Mouse (Mus musculus) CH12.LX (cell line): ENCODE measurements around the gene Magi2. TPM values are rescaled to one million over a fixed set of nuclear protein-coding genes. Genes with fewer than 3 reads are reported as not detected.

ENCODE experiments used
- DNase-seq: peaks from one replicate; pipeline ENCODE4 v3.0.0-alpha.2; 2013; ENCODE audit errors: extremely low read depth
- H3K27ac ChIP-seq: 2 replicates; pipeline ENCODE4 v1.5.1; 2012; ENCODE audit warnings: low read depth, mild to moderate bottlenecking, control low read depth, moderate library complexity; ENCODE audit not compliant: insufficient read depth
- H3K27me3 ChIP-seq: replicated peaks from 2 replicates; pipeline ENCODE3; 2012; ENCODE audit warnings: inconsistent platforms
- H3K36me3 ChIP-seq, 2 experiments: replicated peaks in 1 of 2; 2 replicates each; pipeline versions ENCODE3 to v1.6.1; 2012; ENCODE audit warnings: inconsistent platforms in 1 of 2, low read length in 1 of 2, mild to moderate bottlenecking in 1 of 2, mixed read lengths in 1 of 2, moderate library complexity in 1 of 2; ENCODE audit not compliant: control insufficient read depth in 1 of 2, insufficient read depth in 1 of 2
- H3K4me1 ChIP-seq, 2 experiments: 2 replicates each; pipeline ENCODE4 v1.6.1; 2012; ENCODE audit warnings: inconsistent platforms in 1 of 2, moderate library complexity in 1 of 2; ENCODE audit not compliant: insufficient read depth in 2 of 2, control insufficient read depth in 1 of 2
- H3K4me2 ChIP-seq: 2 replicates; pipeline ENCODE4 v1.6.1; 2012; ENCODE audit warnings: low read depth, mild to moderate bottlenecking, control low read depth; ENCODE audit not compliant: poor library complexity, insufficient read depth, severe bottlenecking
- H3K4me3 ChIP-seq, 3 experiments: fragments of 150-350 bp in 1 of 3; sonication (generic) in 1 of 3; replicated peaks in 1 of 3; 2 replicates each; pipeline versions ENCODE3 to v1.5.1; 2011 to 2012; ENCODE audit warnings: low read depth in 2 of 3, low read length in 2 of 3, mild to moderate bottlenecking in 2 of 3, moderate library complexity in 2 of 3, control low read depth in 1 of 3, improper control_type of control experiment in 1 of 3, inconsistent platforms in 1 of 3, mixed read lengths in 1 of 3; ENCODE audit not compliant: poor library complexity in 1 of 3
- H3K79me2 ChIP-seq: replicated peaks from 2 replicates; pipeline ENCODE4 v1.6.1; 2012; ENCODE audit warnings: mild to moderate bottlenecking, moderate library complexity; ENCODE audit not compliant: control insufficient read depth, poor library complexity, insufficient read depth, severe bottlenecking; ENCODE audit errors: extremely low read depth
- H3K9ac ChIP-seq: 2 replicates; pipeline ENCODE4 v1.6.1; 2012; ENCODE audit warnings: low read depth, mild to moderate bottlenecking, control low read depth, moderate library complexity; ENCODE audit not compliant: insufficient read depth
- H3K9me3 ChIP-seq: replicated peaks from 2 replicates; pipeline ENCODE3; 2012; ENCODE audit warnings: low read length, inconsistent platforms, mixed read lengths
- BHLHE40 ChIP-seq: IDR thresholded peaks from 2 replicates; pipeline ENCODE4 v1.6.1; 2011; ENCODE audit warnings: mild to moderate bottlenecking, low read depth, low read length, improper control_type of control experiment
- CHD2 ChIP-seq: IDR thresholded peaks from 2 replicates; pipeline ENCODE4 v1.6.1; 2011; ENCODE audit warnings: low read length, improper control_type of control experiment
- CTCF ChIP-seq, 2 experiments: IDR thresholded peaks in 1 of 2; conservative IDR thresholded peaks in 1 of 2; 2 replicates each; pipeline ENCODE4 v1.5.1; 2011 to 2012; ENCODE audit warnings: low read depth in 2 of 2, low read length in 2 of 2, improper control_type of control experiment in 1 of 2, inconsistent platforms in 1 of 2, mild to moderate bottlenecking in 1 of 2, moderate library complexity in 1 of 2
- E2F4 ChIP-seq: IDR thresholded peaks from 2 replicates; pipeline ENCODE4 v1.6.1; 2011; ENCODE audit warnings: low read depth, low read length, improper control_type of control experiment; ENCODE audit not compliant: insufficient replicate concordance
- ELF1 ChIP-seq: IDR thresholded peaks from 2 replicates; pipeline ENCODE4 v1.6.1; 2014; ENCODE audit warnings: low read depth, mild to moderate bottlenecking, inconsistent platforms, low read length, improper control_type of control experiment
- ETS1 ChIP-seq: conservative IDR thresholded peaks from 2 replicates; pipeline ENCODE4 v1.6.1; 2012; ENCODE audit warnings: low read depth, mild to moderate bottlenecking, inconsistent platforms, low read length, improper control_type of control experiment, moderate library complexity
- GABPA ChIP-seq: IDR thresholded peaks from 2 replicates; pipeline ENCODE4 v1.6.1; 2012; ENCODE audit warnings: low read depth, low read length, improper control_type of control experiment, inconsistent platforms; ENCODE audit not compliant: insufficient replicate concordance
- HCFC1 ChIP-seq: IDR thresholded peaks from 2 replicates; pipeline ENCODE4 v1.6.1; 2012; ENCODE audit warnings: low read depth, mild to moderate bottlenecking, inconsistent platforms, low read length, improper control_type of control experiment
- JUND ChIP-seq: conservative IDR thresholded peaks from 2 replicates; pipeline ENCODE4 v1.6.1; 2011; ENCODE audit warnings: low read depth, low read length, improper control_type of control experiment
- KAT2A ChIP-seq: IDR thresholded peaks from 2 replicates; pipeline ENCODE4 v1.6.1; 2012; ENCODE audit warnings: low read length, improper control_type of control experiment, inconsistent platforms; ENCODE audit not compliant: insufficient replicate concordance
- MAFK ChIP-seq: IDR thresholded peaks from 2 replicates; pipeline ENCODE4 v1.6.1; 2011; ENCODE audit warnings: low read length, improper control_type of control experiment; ENCODE audit not compliant: insufficient replicate concordance
- MAX ChIP-seq: IDR thresholded peaks from 2 replicates; pipeline ENCODE4 v1.6.1; 2011; ENCODE audit warnings: low read length, improper control_type of control experiment
- MEF2A ChIP-seq: IDR thresholded peaks from 2 replicates; pipeline ENCODE4 v1.6.1; 2014; ENCODE audit warnings: low read depth, mild to moderate bottlenecking, inconsistent platforms, low read length, improper control_type of control experiment, borderline replicate concordance
- MXI1 ChIP-seq: IDR thresholded peaks from 2 replicates; pipeline ENCODE4 v1.6.1; 2011; ENCODE audit warnings: mild to moderate bottlenecking, low read depth, low read length, improper control_type of control experiment
- MYC ChIP-seq: IDR thresholded peaks from 2 replicates; pipeline ENCODE4 v1.6.1; 2011; ENCODE audit warnings: low read depth, mild to moderate bottlenecking, improper control_type of control experiment, low read length
- NELFE ChIP-seq: IDR thresholded peaks from 2 replicates; pipeline ENCODE4 v1.6.1; 2011; ENCODE audit warnings: low read depth, low read length, improper control_type of control experiment
- POLR2A ChIP-seq: IDR thresholded peaks from 2 replicates; pipeline ENCODE4 v1.6.1; 2011; ENCODE audit warnings: low read depth, mild to moderate bottlenecking, improper control_type of control experiment, low read length
- POLR2AphosphoS2 ChIP-seq: IDR thresholded peaks from 2 replicates; pipeline ENCODE4 v1.6.1; 2011; ENCODE audit warnings: low read depth, low read length, improper control_type of control experiment
- RAD21 ChIP-seq: IDR thresholded peaks from 2 replicates; pipeline ENCODE4 v1.6.1; 2011; ENCODE audit warnings: low read depth, mild to moderate bottlenecking, low read length, improper control_type of control experiment, moderate library complexity
- SIN3A ChIP-seq: IDR thresholded peaks from 2 replicates; pipeline ENCODE4 v1.6.1; 2012; ENCODE audit warnings: low read length, improper control_type of control experiment, inconsistent platforms
- SMC3 ChIP-seq: IDR thresholded peaks from 2 replicates; pipeline ENCODE4 v1.6.1; 2011; ENCODE audit warnings: low read depth, low read length, improper control_type of control experiment
- TBP ChIP-seq: conservative IDR thresholded peaks from 2 replicates; pipeline ENCODE4 v1.6.1; 2011; ENCODE audit warnings: low read depth, low read length, improper control_type of control experiment
- TCF12 ChIP-seq: IDR thresholded peaks from 2 replicates; pipeline ENCODE4 v1.6.1; 2014; ENCODE audit warnings: low read depth, mild to moderate bottlenecking, inconsistent platforms, low read length, improper control_type of control experiment
- ZKSCAN1 ChIP-seq: IDR thresholded peaks from 2 replicates; pipeline ENCODE4 v1.6.1; 2012; ENCODE audit warnings: low read depth, inconsistent platforms, low read length, improper control_type of control experiment, borderline replicate concordance
- ZMIZ1 ChIP-seq: IDR thresholded peaks from 2 replicates; pipeline ENCODE4 v1.6.1; 2012; ENCODE audit warnings: low read depth, mild to moderate bottlenecking, inconsistent platforms, low read length, improper control_type of control experiment
- dilution Hi-C: fragments of 300-500 bp; cut with MboI; formaldehyde crosslinking; loops from 2 replicates; pipeline ENCODE4 v1.14.3; 2020; ENCODE audit warnings: low sequenced_read_pairs; ENCODE audit not compliant: extremely low pct_unique_long_range_greater_than_20kb, extremely low pct_ligation_motif_present
- in situ Hi-C: fragments of 300-500 bp; cut with MboI; formaldehyde crosslinking; loops from 3 replicates; pipeline ENCODE4 v1.14.3; 2019; ENCODE audit warnings: low sequenced_read_pairs, low pct_ligation_motif_present, low pct_unique_long_range_greater_than_20kb, mixed read lengths
- polyA plus RNA-seq: library from polyadenylated mRNA; unstranded; fragments of >175 nt; gene quantifications from 2 replicates; pipeline ENCODE4 v1.2.1, GENCODE M21; 2012; ENCODE audit warnings: low read depth; ENCODE audit not compliant: insufficient read length
- total RNA-seq, 2 experiments: library from RNA; depleted of rRNA; stranded (reverse); fragments of 300-350 nt in 1 of 2; fragments of >200 nt in 1 of 2; gene quantifications; 2 replicates each; pipeline ENCODE4 v1.2.3; 2012 to 2014

Gene Magi2
- total and polyA plus RNA-seq, 3 experiments, result 0.37 to 0.63 (median 0.42) TPM

- TF ChIP-seq SIN3A (no peak), E2F4 (no peak), MXI1 (no peak), ZMIZ1 (no peak), CTCF (conservative IDR thresholded peaks at IDR 0.05 in 1 of 2, IDR thresholded peaks at IDR 0.05 in 1 of 2; ENCODE audit: low read depth in 2 of 2, low read length in 2 of 2) (no peak), MYC (no peak)
- no peak overlapping the region for H3K4me3 ChIP-seq
- H3K9ac ChIP-seq, result no peak overlapping the region
- H3K79me2 ChIP-seq, result no peaks in the 10 kb centered on the region
- no peak overlapping the region for H3K4me2 ChIP-seq
- H3K36me3 ChIP-seq, result no peaks in the 10 kb centered on the region
- in situ Hi-C loops (no loop called here), dilution Hi-C loops (no loop called here)
- DNase-seq, result no peak
- no peaks in the 10 kb centered on the region for H3K9me3 ChIP-seq
- H3K27ac ChIP-seq, result no peak overlapping the region
- no peaks in the 10 kb centered on the region for H3K4me1 ChIP-seq
- H3K27me3 ChIP-seq, result no peaks in the 10 kb centered on the region
These were observed 1024.7 kb downstream of the Magi2 start for GRCm38 (mm10) chr5:20251541-20251940.

GRCm38 (mm10) chr5:20256150-20256868 lies 1029.5 kb downstream of the Magi2 start:
- H3K9ac ChIP-seq, result no peak overlapping the region
- H3K27ac ChIP-seq, result no peak overlapping the region
- TF ChIP-seq CTCF (conservative IDR thresholded peaks at IDR 0.05 in 1 of 2, IDR thresholded peaks at IDR 0.05 in 1 of 2; ENCODE audit: low read depth in 2 of 2, low read length in 2 of 2), result no peak
- no peak for TF ChIP-seq CHD2
- no peak for TF ChIP-seq POLR2AphosphoS2
- no peak for TF ChIP-seq MAFK
- no peak for TF ChIP-seq ELF1
- TF ChIP-seq POLR2A, result no peak
- no peak for TF ChIP-seq E2F4
- no peak for TF ChIP-seq SMC3
- no peak for TF ChIP-seq BHLHE40
- TF ChIP-seq TBP, result no peak
- TF ChIP-seq MEF2A, result no peak
- TF ChIP-seq, all 38 proteins: peak for 0
- no peak for DNase-seq
- Histone ChIP-seq H3K79me2 (no peaks in the 10 kb centered on the region), H3K4me2 (no peak overlapping the region; the same call in 1 of the 2 replicates), H3K9me3 (no peaks in the 10 kb centered on the region), H3K27me3 (no peaks in the 10 kb centered on the region), H3K4me3 (no peak overlapping the region), H3K36me3 (no peaks in the 10 kb centered on the region), H3K4me1 (no peaks in the 10 kb centered on the region)
- dilution Hi-C loops, result no loop called here
- in situ Hi-C loops, result no loop called here

- Histone ChIP-seq H3K9ac (no peak overlapping the region), H3K79me2 (no peaks in the 10 kb centered on the region), H3K4me2 (no peak overlapping the region), H3K4me3 (no peak overlapping the region), H3K27me3 (no peaks in the 10 kb centered on the region), H3K36me3 (no peaks in the 10 kb centered on the region), H3K4me1 (no peaks in the 10 kb centered on the region), H3K9me3 (no peaks in the 10 kb centered on the region), H3K27ac (no peak overlapping the region)
- in situ Hi-C loops (no loop called here), dilution Hi-C loops (no loop called here)
- TF ChIP-seq ZKSCAN1 (no peak), CHD2 (no peak), NELFE (no peak), SIN3A (no peak), ETS1 (no peak), MEF2A (no peak), GABPA (no peak), TBP (no peak), TCF12 (no peak), JUND (no peak), E2F4 (no peak), MAX (no peak), SMC3 (no peak), RAD21 (no peak), HCFC1 (no peak), KAT2A (no peak), ZMIZ1 (no peak)
- DNase-seq, result no peak
These were observed 1030.1 kb downstream of the Magi2 start for GRCm38 (mm10) chr5:20256933-20257332.
